Mouse (Mus musculus) naive thymus-derived CD4-positive, alpha-beta T cell, adult 2 months (primary cell): Measurements from ENCODE around the gene Nr4a1.

Experiments used
- DNase-seq: peaks from one replicate; pipeline ENCODE4 v3.0.0-alpha.2; 2011; ENCODE audit warnings: low read depth

Nr4a1 gene

GRCm38 (mm10) chr15:101233183-101233582 lies 20.9 kb upstream of the Nr4a1 start:
- no peak for DNase-seq

- DNase-seq, result no peak
Measured at GRCm38 (mm10) chr15:101233641-101234275, 20.3 kb upstream of the Nr4a1 start.

GRCm38 (mm10) chr15:101234611-101235341 lies 19.3 kb upstream of the Nr4a1 start:
- no peak for DNase-seq

DNA sequence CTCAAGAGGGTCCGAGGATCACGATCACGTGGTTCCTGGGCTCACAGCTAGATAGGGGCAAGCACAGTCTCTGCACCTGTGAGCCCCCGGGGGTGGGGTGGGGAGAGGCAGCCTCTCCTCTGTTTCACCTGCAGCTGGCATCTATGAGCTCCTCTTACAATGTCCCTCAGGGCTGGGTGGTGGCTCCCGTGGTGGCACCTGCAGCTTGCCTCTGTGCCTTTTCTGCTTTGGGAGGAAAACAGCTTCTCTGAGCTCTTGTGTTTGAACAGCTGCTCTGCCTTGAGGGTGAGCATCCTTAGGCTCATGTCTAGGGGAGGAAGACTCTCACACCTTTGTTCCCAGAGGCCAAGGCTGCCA lies 18.7 kb upstream of the Nr4a1 start:
- DNase-seq, result no peak

GRCm38 (mm10) chr15:101235728-101236327 lies 18.2 kb upstream of the Nr4a1 start:
- DNase-seq, result no peak

DNA sequence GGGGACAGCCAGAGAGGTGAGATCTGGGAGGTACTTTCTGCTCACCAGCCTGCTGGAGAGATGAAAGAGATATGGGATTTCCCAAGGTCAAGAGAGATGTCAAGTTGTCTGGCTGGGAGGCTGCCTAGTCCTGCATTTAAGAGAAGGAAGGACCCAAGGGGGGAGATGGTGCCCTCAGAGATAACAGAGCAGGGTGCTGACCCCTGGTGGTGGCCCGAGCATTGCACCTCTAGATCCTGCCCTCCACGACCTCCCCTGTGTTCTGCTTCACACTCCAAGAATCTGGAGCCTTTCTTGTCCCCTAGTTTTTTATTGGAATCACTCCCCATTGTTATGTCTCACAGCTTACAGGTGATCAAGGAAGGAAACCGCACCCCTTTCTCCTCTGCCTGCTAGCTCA lies 17.2 kb upstream of the Nr4a1 start:
- DNase-seq, result peak; percentile 84

GRCm38 (mm10) chr15:101238885-101239511 lies 15.1 kb upstream of the Nr4a1 start:
- peak; percentile 79 for DNase-seq

DNA sequence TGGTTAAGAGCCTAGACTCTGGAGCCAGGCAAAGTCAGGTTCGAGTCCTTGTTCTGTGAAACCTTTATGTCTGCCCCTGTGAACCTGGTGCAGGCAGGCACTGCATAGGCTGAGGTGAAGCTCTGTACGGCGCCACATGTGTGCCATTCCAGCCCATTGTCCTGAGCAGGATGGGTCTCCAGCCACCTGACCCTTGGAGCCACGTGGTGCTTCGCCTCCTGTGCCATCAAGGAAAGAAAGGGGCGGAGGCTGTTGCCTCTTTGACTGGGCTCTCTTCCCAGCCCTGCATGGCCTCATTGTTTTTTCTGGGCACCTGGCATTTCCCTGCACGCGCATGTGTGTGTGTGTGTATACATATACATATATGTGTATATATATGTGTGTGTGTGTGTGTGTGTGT lies 14.2 kb upstream of the Nr4a1 start:
- no peak for DNase-seq

DNA sequence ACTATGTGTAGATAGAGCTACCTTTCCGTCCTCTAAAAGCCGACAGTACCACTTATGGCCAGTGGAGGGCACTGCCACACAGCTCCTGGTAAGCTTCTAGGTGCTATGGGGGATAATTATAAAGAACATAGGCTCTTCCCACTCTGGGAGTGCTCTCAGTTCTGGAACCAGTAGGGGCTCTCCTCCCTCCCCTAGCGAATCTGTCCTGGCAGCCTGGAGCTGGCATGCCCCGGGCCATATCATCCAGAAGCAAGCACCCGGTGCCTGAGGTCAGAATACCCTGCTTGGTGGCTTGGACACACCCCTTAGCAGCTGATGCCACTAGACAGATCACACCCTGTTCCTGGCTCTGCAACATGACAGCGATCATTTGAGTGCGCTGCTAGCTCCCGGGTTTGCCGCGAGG lies 13.3 kb upstream of the Nr4a1 start:
- DNase-seq, result peak; percentile 95

DNA sequence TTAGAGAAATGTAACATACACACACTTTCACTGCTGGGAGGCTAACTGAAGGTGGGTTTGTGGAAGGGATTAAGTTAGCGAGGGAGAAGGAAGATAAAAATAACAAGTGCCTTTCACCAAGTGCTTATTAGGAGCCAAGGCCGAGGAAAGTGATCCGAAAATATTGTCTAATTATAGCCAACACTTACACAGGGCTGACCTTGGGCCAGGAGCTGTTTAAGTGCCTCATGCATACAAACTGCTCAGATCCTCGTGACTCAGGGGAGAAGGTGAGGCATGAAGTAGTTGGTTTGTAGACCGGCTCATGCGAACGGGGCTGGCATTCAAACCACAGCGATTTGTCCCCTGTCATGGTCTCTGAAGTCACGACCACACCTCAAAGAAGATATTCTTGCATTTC lies 12.8 kb upstream of the Nr4a1 start:
- no peak for DNase-seq

DNA sequence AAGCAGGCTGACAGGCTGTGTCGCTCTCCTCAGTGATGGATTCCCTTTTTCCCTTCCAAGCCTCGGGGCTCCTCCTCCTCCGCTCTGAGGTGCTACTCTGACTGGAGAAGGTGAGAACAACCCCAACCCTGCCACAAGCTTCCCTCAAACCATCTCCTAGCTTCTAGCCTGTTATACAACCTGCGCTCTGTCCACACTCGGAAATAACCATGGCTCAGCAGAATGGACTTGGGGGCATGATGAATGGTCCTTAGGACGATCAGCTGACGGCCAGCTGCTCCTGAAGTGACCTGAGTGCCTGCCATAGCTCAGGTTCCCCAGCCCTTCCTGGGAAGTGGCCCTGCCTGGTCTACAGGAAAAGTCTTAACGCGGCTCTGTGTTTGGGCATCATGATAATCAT lies 12.2 kb upstream of the Nr4a1 start:
- DNase-seq, result no peak

- no peak for DNase-seq
Measured at GRCm38 (mm10) chr15:101242645-101243044, 11.4 kb upstream of the Nr4a1 start.

DNA sequence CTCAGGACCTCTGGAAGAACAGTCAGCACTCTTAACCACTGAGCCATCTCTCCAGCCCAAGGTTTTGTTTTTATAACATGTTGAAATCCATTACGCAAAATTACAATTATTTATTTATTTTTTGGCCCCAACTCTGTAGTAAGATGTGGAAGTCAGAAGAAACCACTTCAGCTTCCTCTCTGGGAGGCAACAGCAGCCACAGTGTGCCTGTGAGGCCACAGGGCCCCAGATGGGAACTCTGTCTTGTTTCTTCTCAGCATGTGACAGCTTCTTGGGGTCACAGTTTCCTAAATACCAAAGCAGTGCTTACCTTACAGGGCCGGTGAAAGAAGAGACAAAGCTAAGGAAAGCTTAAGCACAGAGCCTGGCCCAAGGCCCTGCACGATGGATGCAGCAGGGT lies 10.1 kb upstream of the Nr4a1 start:
- no peak for DNase-seq

GRCm38 (mm10) chr15:101246231-101247154 lies 7.6 kb upstream of the Nr4a1 start:
- DNase-seq, result peak; percentile 98

GRCm38 (mm10) chr15:101247155-101247498 lies 6.9 kb upstream of the Nr4a1 start:
- DNase-seq, result no peak

DNA sequence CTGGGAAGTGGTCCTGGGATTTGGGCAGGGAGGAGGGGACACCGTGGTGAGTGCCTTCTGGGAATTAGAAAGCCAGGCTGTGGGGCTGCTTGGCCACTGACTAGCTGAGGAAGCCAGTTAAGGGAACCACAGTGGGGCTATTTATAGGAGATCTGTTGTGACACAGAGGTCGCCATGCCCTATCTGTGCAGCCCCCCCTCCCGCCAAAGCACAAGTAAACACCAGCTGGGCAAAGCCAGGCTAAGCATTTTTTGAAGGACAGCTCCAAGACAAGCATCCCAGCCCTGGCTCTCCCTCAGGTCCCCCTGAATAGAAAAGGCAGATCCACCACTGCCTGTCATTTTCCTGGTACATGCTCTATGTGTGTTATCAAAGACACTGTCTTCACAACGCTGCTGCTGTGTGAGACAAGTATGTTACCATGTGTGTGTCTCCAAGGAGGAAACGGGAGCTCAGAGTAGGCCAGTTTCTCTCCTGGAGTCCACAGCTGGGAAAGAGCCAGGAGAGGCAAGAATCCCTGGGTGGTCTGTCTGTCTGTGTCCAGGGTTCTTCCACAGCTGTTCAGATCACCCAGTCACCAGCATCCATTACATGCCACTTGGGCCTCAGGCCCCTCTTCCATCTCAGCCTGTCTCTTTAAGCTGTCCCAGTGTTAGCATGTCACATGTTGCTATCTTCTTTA lies 5.9 kb upstream of the Nr4a1 start:
- no peak for DNase-seq

GRCm38 (mm10) chr15:101250220-101250800 lies 3.8 kb upstream of the Nr4a1 start:
- peak; percentile 78 for DNase-seq

DNA sequence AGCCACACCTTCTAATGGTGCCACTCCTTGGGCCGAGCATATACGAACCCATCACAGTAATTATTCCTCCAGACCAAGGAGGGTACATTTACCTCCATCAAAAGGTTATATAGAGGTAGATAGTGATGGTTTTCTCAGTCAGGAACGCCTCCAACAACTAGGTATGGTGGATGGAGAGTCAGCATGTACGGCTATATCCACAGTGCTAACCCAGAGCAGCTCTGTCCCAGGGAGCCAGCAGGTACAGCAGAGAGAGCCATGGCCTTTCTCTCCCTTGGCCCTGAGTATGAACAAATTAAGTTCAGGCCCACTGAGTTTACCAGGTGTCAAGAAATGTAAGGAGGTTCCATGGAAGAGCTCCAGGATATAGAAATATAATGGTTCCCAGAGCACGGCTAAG lies 2.1 kb upstream of the Nr4a1 start:
- DNase-seq, result no peak

GRCm38 (mm10) chr15:101252614-101253013 lies 1.5 kb upstream of the Nr4a1 start:
- peak; percentile 56 for DNase-seq

DNA sequence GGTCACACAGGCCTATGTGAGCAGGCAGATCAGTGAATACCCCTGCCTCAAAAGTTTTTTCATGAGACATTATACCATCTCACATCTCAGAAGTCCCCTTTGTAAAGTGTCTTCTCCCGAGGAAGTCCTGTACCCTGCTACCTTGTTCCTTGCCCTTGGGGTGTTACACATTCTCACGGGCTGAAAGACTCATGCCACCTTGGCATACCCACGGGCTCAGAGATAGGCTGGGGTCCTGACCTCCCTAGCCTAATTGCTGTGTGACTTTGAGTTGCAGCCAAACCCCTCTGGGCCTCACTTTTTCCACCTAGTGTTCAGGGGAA lies 545 bp upstream of the Nr4a1 start:
- no peak for DNase-seq

- DNase-seq, result peak; percentile 60
Measured at GRCm38 (mm10) chr15:101255842-101256462, 1.9 kb downstream of the Nr4a1 start.
